Mouse (Mus musculus) hindbrain, postnatal 0 days (tissue): Measurements from ENCODE around the gene Slc16a3. TPM values are rescaled to one million over a fixed set of nuclear protein-coding genes. Genes with fewer than 3 reads are reported as not detected.

Experiments
- ATAC-seq: fragments of 200-750 bp; cut with Nextera tagmentation; 2 replicates; pipeline ENCODE4 v1.8.0; 2017; ENCODE audit warnings: mild to moderate bottlenecking, moderate TSS enrichment, moderate library complexity
- DNase-seq: peaks from one replicate; pipeline ENCODE4 v3.0.0-alpha.2; 2015; ENCODE audit warnings: low spot score
- H3K27ac ChIP-seq: fragments of 300-500 bp; sonication (generic); 2 replicates; pipeline ENCODE4 v1.5.1; 2014; ENCODE audit warnings: mild to moderate bottlenecking
- H3K27me3 ChIP-seq: fragments of 300-500 bp; sonication (generic); 2 replicates; pipeline ENCODE4 v1.6.1; 2014; ENCODE audit warnings: low read length, mixed read lengths; ENCODE audit not compliant: insufficient read depth
- H3K36me3 ChIP-seq: fragments of 300-500 bp; sonication (generic); 2 replicates; pipeline ENCODE4 v1.6.1; 2014; ENCODE audit warnings: low read length, mixed read lengths; ENCODE audit not compliant: insufficient read depth
- H3K4me1 ChIP-seq: fragments of 300-500 bp; sonication (generic); 2 replicates; pipeline ENCODE4 v1.6.1; 2014; ENCODE audit warnings: antibody characterized with exemption, low read length, mixed read lengths; ENCODE audit not compliant: insufficient read depth
- H3K4me2 ChIP-seq: fragments of 300-500 bp; sonication (generic); 2 replicates; pipeline ENCODE4 v1.6.1; 2014; ENCODE audit warnings: low read depth, mild to moderate bottlenecking, low read length, moderate library complexity, mixed read lengths
- H3K4me3 ChIP-seq: fragments of 300-500 bp; sonication (generic); 2 replicates; pipeline ENCODE4 v1.5.1; 2014; ENCODE audit warnings: low read length
- H3K9ac ChIP-seq: fragments of 300-500 bp; sonication (generic); replicated peaks from 2 replicates; pipeline ENCODE4 v1.6.1; 2014; ENCODE audit warnings: mild to moderate bottlenecking, low read length, moderate library complexity, mixed read lengths
- H3K9me3 ChIP-seq: fragments of 300-500 bp; sonication (generic); 2 replicates; pipeline ENCODE4 v1.6.1; 2016; ENCODE audit warnings: low read length, mixed read lengths
- CTCF ChIP-seq: IDR thresholded peaks from 2 replicates; pipeline ENCODE4 v1.5.1; 2016; ENCODE audit warnings: antibody characterized with exemption, control low read depth, low read depth
- WGBS: fragments of 180-500 bp; shearing (Covaris S2); extraction: QIAGEN DNeasy Blood & Tissue Kit; methylation state at CpG from one replicate; pipeline ENCODE4 v1.1.7; 2014; 5-methylcytosine and 5-hydroxymethylcytosine counted together
- polyA plus RNA-seq: library from polyadenylated mRNA; unstranded; fragments of >200 nt; fragmentation: Nextera tagmentation; extraction: Ambion mirVana; gene quantifications from 2 replicates; pipeline ENCODE4 v1.2.1, GENCODE M21; 2015
- total RNA-seq: library from RNA; depleted of rRNA; stranded (reverse); fragments of >200 nt; gene quantifications from 2 replicates; pipeline ENCODE4 v1.2.3, GENCODE M21; 2014

Gene Slc16a3
- total and polyA plus RNA-seq, 2 experiments from 2014 or later = 6.4 to 24.9 TPM

GRCm38 (mm10) chr11:120982459-120982858 lies 34.2 kb downstream of the Slc16a3 start:
- Histone ChIP-seq H3K27ac (no peak overlapping the region), H3K4me1 (no peaks in the 10 kb centered on the region), H3K36me3 (peaks cover 41% of the 10 kb centered on the region), H3K9ac (no peak overlapping the region), H3K27me3 (no peaks in the 10 kb centered on the region), H3K4me2 (no peak overlapping the region), H3K9me3 (no peaks in the 10 kb centered on the region), H3K4me3 (no peak overlapping the region)
- no peak for TF ChIP-seq CTCF
- DNase-seq (no peak), ATAC-seq (no peak)

- peaks cover 29% of the 10 kb centered on the region for H3K36me3 ChIP-seq
- no peak overlapping the region for H3K4me2 ChIP-seq
- no peak overlapping the region for H3K27ac ChIP-seq
- H3K4me1 ChIP-seq = peaks cover 14% of the 10 kb centered on the region
- 74% methylated on average over 4 of the region's 4 CpGs for WGBS
- TF ChIP-seq CTCF = no peak
- DNase-seq (no peak), ATAC-seq (no peak)
- no peak overlapping the region for H3K9ac ChIP-seq
- no peaks in the 10 kb centered on the region for H3K27me3 ChIP-seq
- H3K4me3 ChIP-seq = no peak overlapping the region
- no peaks in the 10 kb centered on the region for H3K9me3 ChIP-seq
These were observed 36.4 kb downstream of the Slc16a3 start for GRCm38 (mm10) chr11:120984448-120985330.

GRCm38 (mm10) chr11:120987608-120988007 lies 39.3 kb downstream of the Slc16a3 start:
- peaks cover 7% of the 10 kb centered on the region; the same call in 1 of the 2 replicates for H3K36me3 ChIP-seq
- no peaks in the 10 kb centered on the region for H3K27me3 ChIP-seq
- 81% methylated on average over 3 of the region's 3 CpGs for WGBS
- no peaks in the 10 kb centered on the region for H3K9me3 ChIP-seq
- no peak overlapping the region for H3K9ac ChIP-seq
- ATAC-seq (no peak), DNase-seq (no peak)
- no peak overlapping the region for H3K27ac ChIP-seq
- H3K4me2 ChIP-seq = no peak overlapping the region
- no peak overlapping the region for H3K4me3 ChIP-seq
- TF ChIP-seq CTCF = peak; percentile 24
- H3K4me1 ChIP-seq = peaks cover 20% of the 10 kb centered on the region

GRCm38 (mm10) chr11:120988410-120988809 lies 40.1 kb downstream of the Slc16a3 start:
- Histone ChIP-seq H3K4me1 (peaks cover 20% of the 10 kb centered on the region), H3K4me3 (no peak overlapping the region)
- WGBS = 69% methylated on average over 4 of the region's 4 CpGs

GRCm38 (mm10) chr11:120989523-120989922 lies 41.2 kb downstream of the Slc16a3 start:
- Histone ChIP-seq H3K4me1 (peaks cover 20% of the 10 kb centered on the region), H3K9ac (peak overlapping the region; percentile 99), H3K9me3 (no peaks in the 10 kb centered on the region), H3K27me3 (no peaks in the 10 kb centered on the region), H3K4me3 (peak overlapping the region; percentile 85), H3K27ac (no peak overlapping the region), H3K36me3 (no peaks in the 10 kb centered on the region; the same call in 1 of the 2 replicates), H3K4me2 (peak overlapping the region; percentile 87)
- WGBS = 21% methylated on average over 1 of the region's 1 CpGs
- DNase-seq (no peak), ATAC-seq (no peak)
- TF ChIP-seq CTCF = no peak

More at GRCm38 (mm10) chr11:120988410-120988809, 40.1 kb downstream of the Slc16a3 start:
- Histone ChIP-seq H3K36me3 (no peaks in the 10 kb centered on the region; the same call in 1 of the 2 replicates), H3K9me3 (no peaks in the 10 kb centered on the region), H3K27ac (no peak overlapping the region), H3K9ac (no peak overlapping the region), H3K4me2 (peak overlapping the region; percentile 87; the same call in 1 of the 2 replicates), H3K27me3 (no peaks in the 10 kb centered on the region)
- no peak for TF ChIP-seq CTCF
- no peak for ATAC-seq
- DNase-seq = no peak

GRCm38 (mm10) chr11:120990126-120990781 lies 42.0 kb downstream of the Slc16a3 start:
- Histone ChIP-seq H3K27ac (peak overlapping the region; percentile 96), H3K9me3 (no peaks in the 10 kb centered on the region), H3K27me3 (no peaks in the 10 kb centered on the region), H3K4me1 (peaks cover 20% of the 10 kb centered on the region), H3K9ac (peak overlapping the region; percentile 99), H3K4me3 (peak overlapping the region; percentile 85), H3K4me2 (peak overlapping the region; percentile 87), H3K36me3 (no peaks in the 10 kb centered on the region; the same call in 1 of the 2 replicates)
- DNase-seq (peak; percentile 38), ATAC-seq (peak; percentile 48; the same call in 1 of the 2 replicates)
- WGBS = 1% methylated on average over 26 of the region's 35 CpGs
- no peak for TF ChIP-seq CTCF
